ENCODE assay signal across 11 mouse cellular contexts in the genomic region with DNA sequence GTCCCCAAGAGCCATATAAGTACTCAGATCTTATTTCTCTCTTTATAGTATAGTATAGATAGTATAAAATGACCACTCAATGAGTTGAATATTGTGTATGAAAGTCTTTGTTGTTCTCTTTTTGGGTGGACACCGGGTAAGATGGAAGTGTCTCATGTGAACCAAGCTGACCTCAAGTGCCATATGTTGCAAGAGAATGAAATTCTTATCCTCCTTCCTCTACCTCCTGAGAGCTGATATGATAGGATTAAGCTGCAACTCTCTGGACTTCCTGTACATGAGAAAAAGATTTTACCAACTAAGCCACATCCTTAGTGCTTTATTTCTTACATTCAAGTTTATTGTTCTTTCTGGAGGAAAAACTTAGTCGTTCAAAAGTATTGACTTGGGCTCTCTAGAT.
"Had no signal": no experiment of that assay in that cellular context is flagged by ENCODE, and none has a peak within 500 bp of the region (broad histone marks: within the 10 kb centered on the region; RNA-seq: fewer than 3 reads in every experiment).

No protein-coding gene starts in this region.

- H3K4me1 ChIP-seq: liver, embryonic 13.5 days; midbrain, embryonic 13.5 days; neural tube, embryonic 13.5 days; stomach, embryonic 15.5 days had no signal

- H3K9me3 ChIP-seq: limb, embryonic 13.5 days; liver, embryonic 13.5 days; midbrain, embryonic 13.5 days; neural tube, embryonic 13.5 days; stomach, embryonic 15.5 days had no signal

- H3K27ac ChIP-seq: kidney, postnatal 0 days; layer of hippocampus, adult 2 months; limb, embryonic 13.5 days; liver, embryonic 13.5 days; midbrain, embryonic 13.5 days; neural tube, embryonic 13.5 days; stomach, embryonic 15.5 days had no signal

- H3K4me3 ChIP-seq: layer of hippocampus, adult 2 months; limb, embryonic 13.5 days; liver, embryonic 13.5 days; midbrain, embryonic 13.5 days; neural tube, embryonic 13.5 days; stomach, embryonic 15.5 days had no signal

- H3K9ac ChIP-seq: limb, embryonic 13.5 days; liver, embryonic 13.5 days; midbrain, embryonic 13.5 days; neural tube, embryonic 13.5 days; stomach, embryonic 15.5 days had no signal

- H3K27me3 ChIP-seq: limb, embryonic 13.5 days; liver, embryonic 13.5 days; midbrain, embryonic 13.5 days; neural tube, embryonic 13.5 days; stomach, embryonic 15.5 days had no signal

- DNase-seq: kidney, adult 11 months; left cerebral cortex, postnatal 4 days; liver, embryonic 13.5 days; lung, postnatal 4 days; right cerebral cortex, postnatal 14 days had no signal

- H3K4me2 ChIP-seq: limb, embryonic 13.5 days; liver, embryonic 13.5 days; midbrain, embryonic 13.5 days; neural tube, embryonic 13.5 days; stomach, embryonic 15.5 days had no signal

- ATAC-seq: midbrain, embryonic 13.5 days had no signal

- H3K36me3 ChIP-seq: limb, embryonic 13.5 days; liver, embryonic 13.5 days; midbrain, embryonic 13.5 days; neural tube, embryonic 13.5 days; stomach, embryonic 15.5 days had no signal
